Mouse (Mus musculus) gastrocnemius, postnatal 4 days (tissue): ENCODE measurements around the gene Mtr. TPM values are rescaled to one million over a fixed set of nuclear protein-coding genes. Genes with fewer than 3 reads are reported as not detected.
"Not testable (repeated sequence)": the region's sequence is repeated elsewhere in the genome, so short reads cannot be mapped to it uniquely, and the experiment has no call there.

Source experiments
- DNase-seq, 2 experiments: peaks; one replicate each; pipeline ENCODE4 v3.0.0; 2021 to 2022; ENCODE audit warnings: low spot score in 2 of 2, mixed read lengths in 2 of 2
- total RNA-seq, 2 experiments: library from RNA; stranded (reverse); gene quantifications; 2 replicates each; pipeline ENCODE4 v1.2.3; 2021

Mtr gene
- total RNA-seq, 2 experiments from 2014 or later = 30.9 to 38.1 TPM

DNA sequence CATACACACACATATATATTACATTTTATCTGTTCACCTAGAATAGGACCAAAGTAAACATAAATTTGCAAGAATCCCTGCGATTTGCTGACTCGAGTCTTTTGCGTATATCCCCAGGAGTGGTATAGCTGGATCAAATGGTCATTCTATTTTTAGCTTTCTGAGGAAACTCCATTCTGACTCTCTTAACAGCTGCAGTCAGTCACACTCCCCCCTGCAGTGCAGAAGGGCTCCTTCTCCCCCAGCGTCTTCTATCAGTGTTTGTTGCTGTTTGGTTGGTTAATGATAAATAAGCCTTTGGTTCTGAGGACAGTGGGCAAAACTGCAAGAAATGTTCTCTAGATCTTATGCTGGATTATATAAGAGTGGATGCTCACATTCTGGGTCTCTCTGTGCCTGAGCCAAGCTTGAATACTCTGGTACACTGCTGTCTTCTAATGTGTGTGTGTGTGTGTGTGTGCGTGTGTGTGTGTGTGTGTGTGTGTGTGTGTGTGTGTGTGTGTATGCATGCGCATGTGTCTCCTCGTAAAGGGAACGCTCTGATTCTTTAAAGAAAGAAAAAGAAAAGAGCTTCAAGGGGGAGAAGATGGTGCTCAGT, 92.4 kb downstream of the Mtr start:
- no peak for DNase-seq

DNA sequence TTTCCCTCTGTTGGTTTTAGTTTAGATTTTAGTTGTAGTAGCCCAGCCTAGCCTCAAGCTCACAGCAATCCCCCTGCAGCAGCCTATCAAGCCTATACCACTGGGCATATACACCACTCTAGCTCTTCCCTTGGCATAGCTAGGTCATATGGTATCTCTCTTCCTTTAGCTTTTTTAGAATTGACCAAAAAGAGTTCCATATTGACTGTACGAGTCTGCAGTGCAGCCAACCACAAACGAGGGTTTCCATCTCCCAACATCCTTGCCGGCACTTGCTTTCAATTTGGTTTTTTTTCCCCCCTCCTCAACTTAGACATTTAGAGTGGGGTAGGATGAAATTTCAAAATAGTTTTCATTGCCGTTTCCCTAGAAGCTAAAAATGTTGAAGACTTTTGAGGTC, 95.5 kb downstream of the Mtr start:
- no peak for DNase-seq

DNA sequence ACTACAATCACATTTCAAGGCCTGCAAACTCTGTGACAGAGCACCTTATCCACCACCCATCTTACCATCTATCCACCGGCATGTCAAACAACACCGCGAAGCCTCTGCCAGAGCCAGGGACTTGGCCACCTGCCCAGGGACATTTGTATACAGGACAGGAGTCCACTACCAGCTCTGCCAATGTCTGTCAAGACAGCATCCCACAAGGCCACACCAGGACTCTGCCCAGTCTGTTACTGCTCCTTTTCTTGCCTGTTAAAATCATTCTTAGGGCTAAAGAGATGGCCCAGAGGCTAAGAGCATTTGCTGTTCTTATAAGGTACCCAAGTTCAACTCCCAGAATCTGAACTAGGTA, 97.8 kb downstream of the Mtr start:
- peak in 1 of 2 experiments; percentile 17 for DNase-seq

DNA sequence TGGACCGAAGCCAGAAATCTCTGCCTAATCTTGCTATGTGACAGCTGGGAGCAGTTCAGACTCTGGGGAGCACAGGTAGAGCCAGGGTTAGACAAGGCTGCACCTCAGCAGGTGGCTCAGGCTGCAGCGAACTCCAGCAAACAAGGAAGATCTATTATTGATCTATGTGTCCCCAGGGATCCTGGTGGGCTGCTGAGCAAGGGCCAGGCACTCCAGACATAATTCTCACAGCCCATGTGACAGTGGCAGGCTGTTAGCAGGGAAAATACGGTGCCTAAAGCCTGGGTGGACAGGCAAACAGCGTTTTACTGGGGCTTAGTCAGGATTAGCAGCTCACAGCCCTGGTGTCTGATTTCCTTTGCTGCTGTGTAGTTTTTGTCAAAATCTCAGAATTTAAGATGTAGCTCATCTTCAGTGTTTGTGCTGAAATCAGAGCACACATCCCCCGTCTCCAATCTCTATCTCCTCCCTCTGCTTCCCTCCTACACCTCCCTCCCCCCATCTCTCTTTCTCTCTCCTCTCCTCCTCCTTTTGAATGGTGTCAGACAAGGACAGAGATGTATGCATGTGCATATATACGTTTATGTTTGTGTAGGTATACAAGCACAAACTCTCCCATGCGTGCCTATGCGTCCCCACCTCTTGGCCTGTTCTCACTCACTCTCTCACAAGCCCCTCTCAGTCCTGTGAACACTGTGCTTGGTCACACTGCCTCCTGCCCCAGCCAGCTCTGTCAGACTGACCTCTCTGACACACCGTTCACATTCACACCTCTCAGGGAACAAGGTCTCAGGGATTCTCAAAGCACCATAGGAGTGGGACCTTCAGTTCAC, 98.4 kb downstream of the Mtr start:
- no peak for DNase-seq

DNA sequence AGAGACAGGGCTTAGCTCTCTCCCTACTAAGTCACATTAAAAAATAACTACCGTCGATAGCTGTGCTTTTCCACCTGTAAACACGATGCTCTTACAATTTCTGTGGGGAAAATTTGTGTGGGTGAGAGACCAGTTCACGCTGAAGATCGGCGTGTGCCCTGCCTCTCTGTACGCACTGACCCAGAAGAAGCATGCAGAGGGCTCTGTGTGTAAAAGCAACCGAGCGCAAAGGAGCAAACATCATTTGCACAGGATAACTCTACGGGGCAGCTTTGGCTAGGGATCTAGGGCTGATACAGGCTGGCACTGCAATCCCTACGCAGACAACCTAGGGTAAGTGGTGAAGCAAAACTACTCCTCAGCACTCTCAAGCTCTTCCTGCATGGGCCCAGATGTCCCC, 104.0 kb downstream of the Mtr start:
- DNase-seq = no peak

DNA sequence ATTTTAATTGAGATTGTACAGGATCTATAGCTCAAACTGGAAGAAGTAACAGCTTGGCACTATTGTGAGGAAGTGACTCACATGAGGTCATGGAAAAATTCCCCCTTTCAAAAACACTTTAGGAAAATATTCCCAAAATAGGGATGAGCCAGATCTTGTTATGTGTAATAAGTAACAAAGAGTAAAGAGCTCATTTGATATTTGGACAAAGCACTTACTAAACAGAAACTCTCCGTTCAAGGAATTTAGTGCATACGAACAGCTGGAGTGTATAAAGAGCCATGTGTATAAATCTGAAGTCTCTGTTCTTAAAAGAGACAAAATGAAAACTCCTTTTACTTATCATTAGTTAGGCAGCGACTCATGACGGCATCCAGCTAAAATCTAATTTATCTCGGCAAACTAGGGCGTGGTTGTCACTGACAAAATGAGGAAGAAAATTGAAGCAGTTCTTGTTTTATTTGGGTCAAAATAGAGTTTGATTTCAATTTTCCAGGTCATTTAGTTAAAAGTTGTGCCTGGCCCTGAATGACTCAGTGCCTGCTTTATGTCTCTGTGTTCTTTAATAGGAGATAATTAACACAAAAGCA, 110.9 kb downstream of the Mtr start:
- DNase-seq = no peak

DNA sequence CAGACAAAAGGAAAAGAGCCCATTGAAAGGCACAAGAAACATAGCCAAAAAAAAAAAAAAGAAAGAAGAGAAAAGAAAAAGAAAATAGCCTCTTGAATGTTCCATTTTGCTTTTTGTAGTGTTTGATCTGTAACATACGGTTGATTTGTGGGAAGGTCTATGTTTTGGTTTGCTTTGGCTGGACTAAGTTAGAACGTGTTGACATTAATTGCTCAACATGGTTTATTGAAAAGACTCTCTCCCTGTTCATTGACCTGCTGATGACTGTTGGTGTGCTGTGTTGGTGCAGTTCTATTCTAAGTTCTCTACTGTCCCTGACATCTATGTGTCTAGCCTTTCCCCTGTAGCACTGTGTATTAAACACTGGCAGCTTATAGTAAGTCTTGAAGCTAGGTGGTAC, 111.5 kb downstream of the Mtr start:
- DNase-seq = no peak

DNA sequence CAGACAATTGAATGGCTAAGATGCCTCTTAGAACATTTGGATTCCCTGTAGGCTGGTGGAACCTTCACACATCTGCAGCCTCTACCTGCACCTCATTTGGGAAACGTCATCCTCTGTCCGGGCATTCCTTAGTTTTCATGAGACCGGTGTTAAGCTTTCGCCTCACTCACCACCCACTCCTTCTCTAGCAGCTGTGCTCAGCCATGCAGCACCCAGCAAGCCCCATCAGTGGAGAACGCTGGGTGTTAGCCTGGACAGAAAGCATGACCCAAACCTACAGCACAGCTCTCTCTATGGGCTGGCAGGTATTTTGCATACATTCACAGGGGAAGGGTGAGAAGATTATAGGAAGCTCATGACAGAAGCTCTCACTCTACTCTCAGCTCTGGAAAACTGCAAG, 114.6 kb downstream of the Mtr start:
- DNase-seq = no peak

DNA sequence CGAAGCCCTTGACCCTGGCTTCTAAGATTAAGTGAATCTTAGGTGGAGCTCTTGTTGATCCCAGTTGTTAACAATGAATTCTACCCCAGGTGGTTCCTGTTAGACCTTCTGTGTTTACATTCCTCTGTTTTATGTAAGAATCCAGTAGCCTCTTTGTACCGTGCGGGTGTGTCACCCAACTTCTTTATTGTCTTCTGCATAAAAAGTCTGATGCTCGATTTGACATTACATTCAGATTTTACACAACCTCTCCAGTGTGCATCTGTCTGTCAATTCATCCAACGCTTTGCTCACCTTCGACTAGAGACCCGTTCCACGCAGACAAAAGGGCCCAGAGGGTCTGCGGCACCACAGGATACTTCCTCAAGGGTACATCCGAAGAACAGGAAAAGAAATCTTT, 121.5 kb downstream of the Mtr start:
- not testable (repeated sequence) for DNase-seq

DNA sequence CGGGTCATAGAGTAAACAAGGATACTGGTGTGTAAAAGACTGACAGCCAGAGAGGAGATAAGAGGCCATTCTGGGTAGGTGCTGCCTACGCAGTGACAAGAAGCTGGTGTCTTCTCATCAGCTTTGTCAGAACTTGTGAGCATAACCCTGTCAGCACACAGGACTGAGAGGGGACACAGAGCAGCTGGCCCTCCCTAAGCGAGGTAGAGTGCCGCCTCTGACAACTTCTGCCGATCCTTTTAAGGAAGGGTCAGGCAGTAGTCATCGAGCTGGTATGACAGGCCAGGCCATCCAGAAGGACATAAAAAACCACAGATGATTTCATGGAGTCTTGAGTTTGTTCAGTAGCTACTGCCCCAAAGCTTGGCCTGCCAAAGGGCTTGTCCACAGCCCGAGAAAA, 124.4 kb downstream of the Mtr start:
- no peak for DNase-seq

Other genes starting within 250 kb of the Mtr start
- gene Ryr2, start 151.2 kb downstream of the Mtr start, total RNA-seq = under 1 TPM; 0.47 to 0.88 TPM
- gene Actn2, start 82.6 kb upstream of the Mtr start, total RNA-seq = 1,000 to 10,000 TPM; 1,796 to 1,855 TPM
- gene Heatr1, start 136.9 kb upstream of the Mtr start, total RNA-seq = 10 to 100 TPM; 14.8 to 17.4 TPM
- gene Lgals8, start 206.8 kb upstream of the Mtr start, total RNA-seq = 10 to 100 TPM; 30.7 to 36.4 TPM